Mouse (Mus musculus) midbrain, embryonic 11.5 days (tissue): ENCODE results near the gene Metrn. TPM values are rescaled to one million over a fixed set of nuclear protein-coding genes. Genes with fewer than 3 reads are reported as not detected.

ENCODE experiments used
- ATAC-seq: fragments of 200-750 bp; cut with Nextera tagmentation; 2 replicates; pipeline ENCODE4 v1.8.0; 2017; ENCODE audit warnings: moderate TSS enrichment, moderate library complexity; ENCODE audit not compliant: low FRiP score
- DNase-seq: peaks from one replicate; pipeline ENCODE4 v3.0.0; 2015; ENCODE audit warnings: low spot score; ENCODE audit errors: missing footprints
- H3K27ac ChIP-seq: fragments of 300-500 bp; sonication (generic); 2 replicates; pipeline ENCODE4 v1.5.1; 2014; ENCODE audit warnings: low read depth, low read length
- H3K27me3 ChIP-seq: fragments of 300-500 bp; sonication (generic); 2 replicates; pipeline ENCODE4 v1.6.1; 2014; ENCODE audit warnings: mild to moderate bottlenecking, low read length, moderate library complexity, mixed read lengths; ENCODE audit not compliant: control insufficient read depth, insufficient read depth
- H3K36me3 ChIP-seq: fragments of 300-500 bp; sonication (generic); 2 replicates; pipeline ENCODE4 v1.6.1; 2014; ENCODE audit warnings: mild to moderate bottlenecking, low read length, moderate library complexity, mixed read lengths; ENCODE audit not compliant: control insufficient read depth, insufficient read depth
- H3K4me1 ChIP-seq: fragments of 300-500 bp; sonication (generic); 2 replicates; pipeline ENCODE4 v1.6.1; 2014; ENCODE audit warnings: low read length; ENCODE audit not compliant: control insufficient read depth, insufficient read depth
- H3K4me2 ChIP-seq: fragments of 300-500 bp; sonication (generic); 2 replicates; pipeline ENCODE4 v1.6.1; 2014; ENCODE audit warnings: mild to moderate bottlenecking, moderate library complexity
- H3K4me3 ChIP-seq: fragments of 300-500 bp; sonication (generic); 2 replicates; pipeline ENCODE4 v1.5.1; 2014; ENCODE audit warnings: low read depth, low read length
- H3K9ac ChIP-seq: fragments of 300-500 bp; sonication (generic); 2 replicates; pipeline ENCODE4 v1.6.1; 2014; ENCODE audit warnings: low read length
- H3K9me3 ChIP-seq: fragments of 300-500 bp; sonication (generic); 2 replicates; pipeline ENCODE4 v1.6.1; 2016; ENCODE audit warnings: low read length; ENCODE audit not compliant: control insufficient read depth
- WGBS: fragments of 180-500 bp; shearing (Covaris S2); extraction: QIAGEN DNeasy Blood & Tissue Kit; methylation state at CpG from one replicate; pipeline ENCODE4 v1.1.7; 2014; 5-methylcytosine and 5-hydroxymethylcytosine counted together
- polyA plus RNA-seq: library from polyadenylated mRNA; unstranded; fragments of >200 nt; fragmentation: Nextera tagmentation; extraction: Ambion mirVana; gene quantifications from 2 replicates; pipeline ENCODE4 v1.2.1, GENCODE M21; 2014

Metrn gene
- polyA plus RNA-seq, 1 experiment from 2014 or later = 32.1 TPM

DNA sequence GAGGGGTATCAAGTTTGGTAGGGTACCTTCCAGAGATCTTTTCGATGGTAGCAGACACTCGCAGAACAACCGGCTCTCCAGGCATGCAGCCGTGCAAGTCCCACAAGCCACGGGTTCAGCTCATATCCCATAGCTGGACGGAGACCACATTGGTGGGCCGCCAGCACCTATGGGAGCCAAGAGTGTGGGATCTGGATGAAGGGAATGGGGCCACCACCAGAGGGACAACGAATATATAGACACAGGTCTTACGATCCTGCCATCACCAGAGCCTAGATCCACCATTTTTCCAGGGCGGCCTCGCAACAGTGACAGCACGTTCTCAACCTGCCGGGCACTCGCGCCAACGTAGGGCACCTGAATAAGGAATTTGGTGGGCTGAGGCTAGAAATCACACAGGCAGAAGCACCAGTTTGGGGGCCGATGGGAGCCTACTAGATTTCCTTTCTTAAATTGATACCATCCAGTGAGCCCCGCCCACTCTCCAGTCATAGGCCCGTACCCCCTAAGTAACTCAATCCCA, 5.6 kb downstream of the Metrn start:
- ATAC-seq (0 out of 2 replicates have a peak, but pooled peaks have one; percentile 0), DNase-seq (no peak)
- Histone ChIP-seq H3K36me3 (0 out of 2 replicates have a peak, but pooled peaks cover 2% of the 10 kb centered on the region), H3K4me1 (peaks cover 48% of the 10 kb centered on the region), H3K9me3 (no peaks in the 10 kb centered on the region), H3K27me3 (no peaks in the 10 kb centered on the region), H3K27ac (peak overlapping the region; percentile 75; the same call in 1 of the 2 replicates), H3K4me2 (peak overlapping the region; percentile 98), H3K4me3 (peak overlapping the region; percentile 82), H3K9ac (peak overlapping the region; percentile 87)
- 27% methylated on average over 19 of the region's 19 CpGs for WGBS

DNA sequence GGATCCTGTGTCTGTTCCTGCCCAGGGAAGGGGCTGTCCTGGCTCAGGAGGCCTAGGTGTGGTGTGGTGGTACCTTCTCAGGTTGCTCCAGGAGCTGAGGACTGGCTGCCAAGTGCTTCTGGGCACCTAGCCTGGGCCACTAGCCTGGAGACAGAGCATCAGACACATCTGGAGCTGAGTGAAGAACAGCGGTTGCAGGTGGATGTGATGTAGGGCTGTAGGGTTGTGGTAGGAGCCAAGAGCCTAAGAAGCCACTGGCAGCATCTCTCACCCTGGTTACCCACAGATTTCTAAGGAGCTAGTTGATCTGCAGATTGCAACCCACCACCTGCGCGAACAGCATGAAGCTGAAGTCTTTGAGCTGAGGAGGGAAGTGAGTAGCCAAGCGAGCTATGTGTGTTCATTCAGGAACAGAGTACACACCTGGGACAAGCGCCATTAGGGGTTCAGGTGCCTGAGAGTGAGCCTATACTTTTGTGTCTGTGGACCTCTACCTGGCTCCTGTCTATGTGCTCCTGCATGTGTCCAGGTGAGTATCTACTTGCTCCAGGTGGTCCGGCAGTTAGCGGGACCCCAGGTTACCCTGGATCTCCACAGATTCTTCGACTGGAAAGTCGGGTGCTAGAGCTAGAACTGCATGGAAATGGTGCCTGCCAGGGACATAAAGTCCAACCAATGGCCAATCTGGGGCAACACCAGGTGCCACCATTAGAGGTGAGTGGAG, 10.0 kb downstream of the Metrn start:
- DNase-seq (no peak), ATAC-seq (no peak)
- no peak overlapping the region for H3K9ac ChIP-seq
- H3K4me2 ChIP-seq = no peak overlapping the region
- no peak overlapping the region for H3K4me3 ChIP-seq
- 95% methylated on average over 9 of the region's 9 CpGs for WGBS
- no peaks in the 10 kb centered on the region for H3K27me3 ChIP-seq
- no peaks in the 10 kb centered on the region for H3K9me3 ChIP-seq
- no peak overlapping the region for H3K27ac ChIP-seq
- H3K36me3 ChIP-seq = peaks cover 20% of the 10 kb centered on the region
- peaks cover 28% of the 10 kb centered on the region for H3K4me1 ChIP-seq

DNA sequence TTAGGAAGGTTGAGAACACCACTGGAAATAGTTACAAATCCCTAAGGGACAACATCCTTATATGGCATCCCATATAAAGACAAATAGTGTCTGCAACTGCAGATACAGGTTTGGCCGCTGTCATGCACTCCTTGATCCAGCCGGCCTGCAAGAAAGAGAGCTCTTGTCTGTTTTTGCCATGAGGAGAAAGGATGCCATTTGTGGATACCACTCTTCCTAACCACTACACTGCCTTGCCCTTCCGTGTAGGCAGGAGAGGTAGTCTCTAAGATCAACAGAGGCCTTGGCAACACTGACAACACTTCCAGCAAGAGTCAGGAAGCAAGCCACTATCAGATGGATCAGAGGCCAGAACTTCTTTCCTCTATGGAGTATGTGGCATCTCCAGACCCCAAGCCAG, 10.7 kb downstream of the Metrn start, which contains the start of gene Ccdc78:
Gene Ccdc78 (plus strand): TSS at position 301 of the 400 bp plus-strand sequence.
- H3K27me3 ChIP-seq = no peaks in the 10 kb centered on the region
- WGBS = 89% methylated on average over 3 of the region's 3 CpGs
- no peak for DNase-seq
- no peaks in the 10 kb centered on the region for H3K9me3 ChIP-seq
- H3K4me2 ChIP-seq = peak within 1 kb of the TSS; percentile 57
- peak within 1 kb of the TSS; percentile 66 for H3K4me3 ChIP-seq
- H3K36me3 ChIP-seq = peaks cover 22% of the 10 kb centered on the region
- H3K9ac ChIP-seq = peak within 1 kb of the TSS; percentile 89
- H3K27ac ChIP-seq = peak within 1 kb of the TSS; percentile 73
- no peak for ATAC-seq
- peaks cover 25% of the 10 kb centered on the region for H3K4me1 ChIP-seq

DNA sequence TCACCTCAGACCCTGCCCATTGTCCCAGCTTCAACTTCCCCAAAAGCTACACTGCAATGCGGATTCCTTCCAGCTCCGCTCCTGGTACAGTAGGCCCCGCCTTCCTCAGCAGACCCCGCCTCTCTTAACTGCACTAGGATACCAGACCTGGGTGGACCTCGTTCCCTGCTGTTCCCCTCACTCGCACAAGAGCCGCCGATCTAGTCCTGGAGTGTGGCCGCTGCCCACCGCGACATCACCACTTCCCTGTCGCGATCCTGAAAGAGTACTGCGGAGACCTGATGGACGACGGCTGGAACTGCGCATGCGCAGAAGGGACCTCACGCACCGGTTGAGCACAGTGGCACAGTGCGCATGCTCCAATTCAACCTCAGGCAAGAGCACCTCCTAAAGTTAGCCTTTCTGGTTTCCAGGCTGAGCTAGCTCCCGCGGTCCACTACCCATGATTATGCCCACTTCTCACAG, 11.6 kb downstream of the Metrn start, which contains the start of gene Haghl:
Gene Haghl (minus strand): TSS at position 393 of the 465 bp plus-strand sequence.
- H3K4me3 ChIP-seq = peak within 1 kb of the TSS; percentile 66
- H3K9me3 ChIP-seq = no peaks in the 10 kb centered on the region
- peaks cover 22% of the 10 kb centered on the region for H3K36me3 ChIP-seq
- peak within 1 kb of the TSS; percentile 73 for H3K27ac ChIP-seq
- H3K27me3 ChIP-seq = no peaks in the 10 kb centered on the region
- H3K4me1 ChIP-seq = peaks cover 18% of the 10 kb centered on the region
- DNase-seq (peak; percentile 100), ATAC-seq (peak; percentile 85)
- H3K4me2 ChIP-seq = peak within 1 kb of the TSS; percentile 57
- peak within 1 kb of the TSS; percentile 89 for H3K9ac ChIP-seq
- 0% methylated on average over 23 of the region's 23 CpGs for WGBS

DNA sequence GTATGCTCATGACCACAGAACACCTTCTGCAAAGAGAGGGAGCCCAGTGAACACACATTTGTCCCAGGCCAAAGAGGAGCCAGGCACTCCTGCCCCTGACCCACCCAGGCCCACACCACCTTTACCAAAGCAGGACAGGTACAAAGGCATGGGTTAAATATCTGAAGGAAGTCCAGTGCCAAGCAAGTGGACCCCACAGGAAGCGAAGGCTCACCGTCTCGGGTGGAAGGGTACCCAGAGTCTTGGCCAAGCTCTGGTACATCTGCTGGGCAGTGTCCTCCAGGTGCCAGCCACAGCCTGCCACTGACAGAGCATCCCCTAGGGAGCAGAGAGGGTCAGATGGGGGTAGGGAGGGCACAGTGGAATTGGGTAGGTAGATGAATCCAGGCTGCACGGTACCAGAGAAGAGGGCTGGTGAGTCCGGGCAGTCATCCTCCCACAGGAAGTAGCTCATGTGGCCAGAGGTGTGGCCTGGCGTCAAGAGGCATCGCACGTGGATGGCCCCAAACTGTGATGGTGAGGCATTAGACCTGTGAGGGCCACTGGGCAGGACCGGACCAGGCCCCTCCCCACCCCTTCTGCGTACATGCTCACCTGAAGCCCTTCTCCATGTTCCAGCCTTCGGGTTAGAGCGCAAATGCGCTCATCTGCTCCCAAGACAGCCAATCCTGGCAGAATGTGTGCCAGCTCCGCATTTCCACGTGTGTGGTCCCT, 12.9 kb downstream of the Metrn start:
- WGBS = 88% methylated on average over 15 of the region's 15 CpGs
- Histone ChIP-seq H3K36me3 (peaks cover 20% of the 10 kb centered on the region), H3K9me3 (no peaks in the 10 kb centered on the region), H3K27ac (no peak overlapping the region; the same call in 1 of the 2 replicates), H3K9ac (peak overlapping the region; percentile 89), H3K4me3 (peak overlapping the region; percentile 66), H3K27me3 (no peaks in the 10 kb centered on the region), H3K4me1 (peaks cover 18% of the 10 kb centered on the region), H3K4me2 (peak overlapping the region; percentile 57)
- ATAC-seq (no peak), DNase-seq (no peak)

DNA sequence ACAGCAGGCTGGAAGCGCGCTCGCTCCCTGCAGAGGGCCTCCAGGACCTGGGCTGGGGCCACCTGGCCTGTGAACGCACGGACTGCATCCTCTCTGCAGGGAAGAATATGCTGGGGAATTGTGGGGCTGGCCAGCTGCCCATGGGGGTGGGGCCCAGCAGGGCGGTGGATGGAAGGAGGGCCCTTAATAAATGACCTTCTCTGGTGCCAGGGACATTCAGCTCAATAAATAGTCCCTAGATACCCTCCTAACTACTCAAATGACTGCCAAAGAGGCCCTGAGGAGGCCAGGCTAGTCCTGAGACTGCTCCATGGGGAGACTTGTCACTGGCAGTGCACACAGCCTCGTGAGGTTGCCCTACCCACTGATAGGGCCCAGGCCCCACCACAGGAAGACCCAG, 13.8 kb downstream of the Metrn start:
- Histone ChIP-seq H3K27me3 (no peaks in the 10 kb centered on the region), H3K4me1 (peaks cover 18% of the 10 kb centered on the region), H3K9ac (no peak overlapping the region), H3K27ac (no peak overlapping the region), H3K4me3 (no peak overlapping the region), H3K9me3 (no peaks in the 10 kb centered on the region), H3K36me3 (peaks cover 20% of the 10 kb centered on the region), H3K4me2 (no peak overlapping the region)
- ATAC-seq (no peak), DNase-seq (no peak)
- WGBS = 84% methylated on average over 7 of the region's 7 CpGs

DNA sequence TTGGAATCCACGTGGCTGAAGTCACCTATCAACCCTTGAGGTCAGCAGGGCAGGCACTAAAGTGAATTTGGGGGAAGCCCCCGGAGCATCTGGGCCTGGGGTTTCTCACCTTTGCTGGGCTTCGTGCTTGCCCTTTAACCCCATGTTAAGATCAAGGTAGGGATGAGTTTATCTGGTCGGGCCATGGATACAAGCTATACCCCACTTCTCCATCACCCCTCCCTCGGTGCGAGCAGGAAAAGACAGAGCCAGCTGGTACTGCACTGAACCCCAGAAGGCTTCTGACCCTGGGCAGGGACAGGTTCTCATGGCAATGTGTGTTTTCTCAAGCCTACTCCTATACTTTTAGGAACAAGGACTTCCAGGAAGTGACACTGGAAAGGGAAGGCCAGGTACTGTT, 15.6 kb downstream of the Metrn start:
- Histone ChIP-seq H3K4me2 (no peak overlapping the region), H3K4me1 (peaks cover 18% of the 10 kb centered on the region), H3K9me3 (no peaks in the 10 kb centered on the region), H3K27me3 (no peaks in the 10 kb centered on the region), H3K27ac (no peak overlapping the region), H3K4me3 (no peak overlapping the region), H3K9ac (no peak overlapping the region), H3K36me3 (peaks cover 20% of the 10 kb centered on the region)
- 84% methylated on average over 6 of the region's 6 CpGs for WGBS
- no peak for ATAC-seq
- no peak for DNase-seq

DNA sequence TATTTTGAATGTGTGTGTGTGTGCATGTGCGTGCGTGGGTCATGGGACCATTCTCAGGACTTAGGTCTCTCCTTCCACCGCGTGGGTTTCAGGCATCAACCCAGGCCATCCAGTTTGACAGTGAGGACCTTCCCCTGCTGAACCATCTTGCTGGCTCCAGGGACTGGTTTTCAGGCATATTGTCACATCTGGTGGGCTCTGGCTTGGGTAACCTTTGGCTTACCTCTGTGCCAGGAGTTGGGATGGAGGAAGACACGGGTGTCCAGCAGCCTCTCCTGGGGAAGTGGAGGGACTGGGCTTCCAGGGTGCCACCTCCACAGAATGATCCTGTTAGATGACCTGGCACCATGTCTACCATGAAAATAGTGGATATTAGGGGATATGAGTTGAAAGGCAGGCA, 19.0 kb downstream of the Metrn start:
- Histone ChIP-seq H3K27me3 (no peaks in the 10 kb centered on the region), H3K4me2 (no peak overlapping the region), H3K27ac (no peak overlapping the region), H3K36me3 (peaks cover 12% of the 10 kb centered on the region), H3K9ac (no peak overlapping the region), H3K4me1 (peaks cover 4% of the 10 kb centered on the region; the same call in 1 of the 2 replicates), H3K9me3 (no peaks in the 10 kb centered on the region), H3K4me3 (no peak overlapping the region)
- ATAC-seq (no peak), DNase-seq (no peak)
- WGBS = 91% methylated on average over 5 of the region's 5 CpGs
